Mouse (Mus musculus): ENCODE data around the gene Elf1. TPM values are rescaled to one million over a fixed set of nuclear protein-coding genes. Genes with fewer than 3 reads are reported as not detected.

The Elf1 gene
- total RNA-seq, 1 experiment from 2014 or later, result 27.7 TPM

Small RNAs within 50 kb of the gene (microRNA-seq; reads per million reads assigned to microRNA genes)
- 0 reads per million in 2 experiments for gene Gm27857

Other genes with a start within 250 kb of the Elf1 start
- not detected in 2 replicates for gene Zfp957, start 233.8 kb upstream of the Elf1 start, total RNA-seq (2021)
- gene Rgcc, start 179.5 kb upstream of the Elf1 start, total RNA-seq (2021), result 92.6 and 100 TPM in 2 replicates
- gene Naa16, start 90.4 kb upstream of the Elf1 start, total RNA-seq (2021), result 23.0 and 30.2 TPM in 2 replicates
- gene Mtrf1, start 83.4 kb upstream of the Elf1 start, total RNA-seq (2021), result 5.6 and 10.0 TPM in 2 replicates
- 10.0 and 10.8 TPM in 2 replicates for gene Kbtbd7, start 54.7 kb upstream of the Elf1 start, total RNA-seq (2021)
- 0.21 and 0.52 TPM in 2 replicates for gene Kbtbd6, start 29.4 kb upstream of the Elf1 start, total RNA-seq (2021)
- 39.5 and 45.8 TPM in 2 replicates for gene Wbp4, start 326 bp downstream of the Elf1 start, total RNA-seq (2021)
- gene Sugt1, start 106.5 kb downstream of the Elf1 start, total RNA-seq (2021), result 156 and 173 TPM in 2 replicates
- gene Cnmd, start 181.0 kb downstream of the Elf1 start, total RNA-seq (2021), result 0.88 and 0.90 TPM in 2 replicates